Mouse (Mus musculus) urinary bladder, postnatal 25 days (tissue): ENCODE data around the gene Srgap1.

Experiments
- DNase-seq: peaks from one replicate; pipeline ENCODE4 v3.0.0; 2022; ENCODE audit warnings: low spot score

The Srgap1 gene

GRCm38 (mm10) chr10:122046904-122047726 lies at the start of gene Srgap1:
Gene Srgap1 (minus strand): TSS chr10:122047315.
- DNase-seq, result peak; percentile 29

GRCm38 (mm10) chr10:122096462-122096979 lies 49.4 kb upstream of the Srgap1 start:
- DNase-seq, result no peak

- no peak for DNase-seq
Observed at GRCm38 (mm10) chr10:122090472-122090871, 43.4 kb upstream of the Srgap1 start.

- DNase-seq, result no peak
Observed at GRCm38 (mm10) chr10:122081352-122081751, 34.2 kb upstream of the Srgap1 start.

- DNase-seq, result no peak
Observed at GRCm38 (mm10) chr10:122069153-122069552, 22.0 kb upstream of the Srgap1 start.

GRCm38 (mm10) chr10:122055826-122056225 lies 8.7 kb upstream of the Srgap1 start:
- DNase-seq, result no peak

GRCm38 (mm10) chr10:122054535-122054934 lies 7.4 kb upstream of the Srgap1 start:
- peak; percentile 26 for DNase-seq

GRCm38 (mm10) chr10:122051831-122052230 lies 4.7 kb upstream of the Srgap1 start:
- DNase-seq, result peak; percentile 92

GRCm38 (mm10) chr10:122047727-122048365 lies 731 bp upstream of the Srgap1 start:
- DNase-seq, result peak; percentile 92

- no peak for DNase-seq
Observed at GRCm38 (mm10) chr10:122046511-122046903, 608 bp downstream of the Srgap1 start.

GRCm38 (mm10) chr10:122045946-122046345 lies 1.2 kb downstream of the Srgap1 start:
- no peak for DNase-seq

GRCm38 (mm10) chr10:122044926-122045325 lies 2.2 kb downstream of the Srgap1 start:
- DNase-seq, result no peak

GRCm38 (mm10) chr10:122040372-122040771 lies 6.7 kb downstream of the Srgap1 start:
- no peak for DNase-seq

GRCm38 (mm10) chr10:122039566-122039965 lies 7.5 kb downstream of the Srgap1 start:
- DNase-seq, result no peak

GRCm38 (mm10) chr10:122038554-122038953 lies 8.6 kb downstream of the Srgap1 start:
- no peak for DNase-seq

- no peak for DNase-seq
Observed at GRCm38 (mm10) chr10:122033271-122033670, 13.8 kb downstream of the Srgap1 start.

- DNase-seq, result no peak
Observed at GRCm38 (mm10) chr10:122030420-122030819, 16.7 kb downstream of the Srgap1 start.

- no peak for DNase-seq
Observed at GRCm38 (mm10) chr10:122029738-122030137, 17.4 kb downstream of the Srgap1 start.

GRCm38 (mm10) chr10:122025198-122025597 lies 21.9 kb downstream of the Srgap1 start:
- DNase-seq, result no peak

GRCm38 (mm10) chr10:122020906-122021305 lies 26.2 kb downstream of the Srgap1 start:
- DNase-seq, result no peak

GRCm38 (mm10) chr10:122020255-122020654 lies 26.9 kb downstream of the Srgap1 start:
- DNase-seq, result no peak

- no peak for DNase-seq
Observed at GRCm38 (mm10) chr10:122018594-122019048, 28.5 kb downstream of the Srgap1 start.

- DNase-seq, result no peak
Observed at GRCm38 (mm10) chr10:122017743-122018142, 29.4 kb downstream of the Srgap1 start.
